Mouse (Mus musculus): ENCODE data around the gene Tubb2a. TPM values are rescaled to one million over a fixed set of nuclear protein-coding genes. Genes with fewer than 3 reads are reported as not detected.

Tubb2a gene
- polyA plus RNA-seq, 1 experiment from 2014 or later, result 200 TPM

DNA sequence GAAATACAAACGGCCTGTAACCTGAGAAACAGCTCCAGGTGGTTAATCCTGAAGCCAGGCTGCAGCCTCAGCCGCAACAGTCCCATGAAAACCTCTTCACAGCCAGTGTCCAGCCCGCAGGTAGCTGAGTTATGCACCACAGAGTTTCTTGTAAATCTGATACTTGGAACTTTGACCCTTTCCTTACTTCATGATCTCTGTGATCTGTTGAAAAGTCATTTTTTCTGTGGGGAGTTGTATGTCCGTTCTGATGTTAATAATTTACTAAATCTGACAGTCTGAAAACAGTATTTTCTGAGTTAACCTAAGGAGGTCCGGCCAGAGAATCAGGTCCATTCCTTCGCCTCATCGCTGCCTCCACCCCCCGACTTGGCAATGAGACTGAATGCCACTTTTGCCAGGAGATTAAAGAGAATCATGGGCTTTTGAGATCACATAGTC, 38.9 kb downstream of the Tubb2a start:
- H3K9ac ChIP-seq (ENCODE audit: low read length), result 0 out of 2 replicates have a peak overlapping the region, but pooled peaks have one; percentile 20
- peak overlapping the region; percentile 77 for H3K4me3 ChIP-seq (ENCODE audit: low read depth, low read length)
- ATAC-seq (replicated peaks; ENCODE audit: low FRiP score, low TSS enrichment, low read depth), result no peak

DNA sequence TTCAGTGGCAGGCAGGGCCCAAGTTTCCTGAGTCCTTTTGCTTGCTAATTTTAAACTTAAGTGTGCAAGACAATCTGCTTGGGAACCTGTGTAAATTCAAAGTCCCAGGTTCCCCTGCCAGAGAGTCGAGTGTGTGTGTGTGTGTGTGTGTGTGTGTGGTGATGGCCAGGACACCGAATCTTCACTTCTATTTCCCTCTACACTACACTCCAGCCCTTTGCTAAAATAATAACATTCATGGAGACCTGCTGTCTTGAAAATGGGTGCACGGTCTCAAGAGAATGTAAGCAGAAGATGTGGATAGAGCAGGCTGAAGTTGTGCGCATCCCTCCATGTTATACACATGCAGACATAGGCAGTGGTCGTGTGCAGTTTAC, 39.8 kb downstream of the Tubb2a start:
- H3K9me3 ChIP-seq (ENCODE audit: control insufficient read depth, low read length), result no peaks in the 10 kb centered on the region
- peaks cover 15% of the 10 kb centered on the region for H3K36me3 ChIP-seq (ENCODE audit: control insufficient read depth, insufficient read depth, low read length)
- H3K9ac ChIP-seq (ENCODE audit: low read length), result peak overlapping the region; percentile 90
- peaks cover 18% of the 10 kb centered on the region for H3K4me1 ChIP-seq (replicated peaks; ENCODE audit: control insufficient read depth, insufficient read depth, low read length)
- WGBS, result 38% methylated on average over 5 of the region's 5 CpGs
- peak overlapping the region; percentile 77 for H3K4me3 ChIP-seq (ENCODE audit: low read depth, low read length)
- ATAC-seq (replicated peaks; ENCODE audit: low FRiP score, low TSS enrichment, low read depth) (no peak), DNase-seq (ENCODE audit: low spot score) (no peak)
- peak overlapping the region; percentile 78 for H3K27ac ChIP-seq (ENCODE audit: low read depth)
- H3K27me3 ChIP-seq (replicated peaks; ENCODE audit: control insufficient read depth, insufficient read depth, low read length), result no peaks in the 10 kb centered on the region
- peak overlapping the region; percentile 82 for H3K4me2 ChIP-seq (ENCODE audit: low read length)

More for the DNA sequence above, 38.9 kb downstream of the Tubb2a start:
- Histone ChIP-seq H3K27me3 (replicated peaks; ENCODE audit: control insufficient read depth, insufficient read depth, low read length) (no peaks in the 10 kb centered on the region), H3K27ac (ENCODE audit: low read depth) (no peak overlapping the region), H3K36me3 (ENCODE audit: control insufficient read depth, insufficient read depth, low read length) (peaks cover 7% of the 10 kb centered on the region), H3K9me3 (ENCODE audit: control insufficient read depth, low read length) (no peaks in the 10 kb centered on the region), H3K4me2 (ENCODE audit: low read length) (peak overlapping the region; percentile 82), H3K4me1 (replicated peaks; ENCODE audit: control insufficient read depth, insufficient read depth, low read length) (peaks cover 18% of the 10 kb centered on the region)
- no peak for DNase-seq (ENCODE audit: low spot score)
- 33% methylated on average over 8 of the region's 8 CpGs for WGBS

DNA sequence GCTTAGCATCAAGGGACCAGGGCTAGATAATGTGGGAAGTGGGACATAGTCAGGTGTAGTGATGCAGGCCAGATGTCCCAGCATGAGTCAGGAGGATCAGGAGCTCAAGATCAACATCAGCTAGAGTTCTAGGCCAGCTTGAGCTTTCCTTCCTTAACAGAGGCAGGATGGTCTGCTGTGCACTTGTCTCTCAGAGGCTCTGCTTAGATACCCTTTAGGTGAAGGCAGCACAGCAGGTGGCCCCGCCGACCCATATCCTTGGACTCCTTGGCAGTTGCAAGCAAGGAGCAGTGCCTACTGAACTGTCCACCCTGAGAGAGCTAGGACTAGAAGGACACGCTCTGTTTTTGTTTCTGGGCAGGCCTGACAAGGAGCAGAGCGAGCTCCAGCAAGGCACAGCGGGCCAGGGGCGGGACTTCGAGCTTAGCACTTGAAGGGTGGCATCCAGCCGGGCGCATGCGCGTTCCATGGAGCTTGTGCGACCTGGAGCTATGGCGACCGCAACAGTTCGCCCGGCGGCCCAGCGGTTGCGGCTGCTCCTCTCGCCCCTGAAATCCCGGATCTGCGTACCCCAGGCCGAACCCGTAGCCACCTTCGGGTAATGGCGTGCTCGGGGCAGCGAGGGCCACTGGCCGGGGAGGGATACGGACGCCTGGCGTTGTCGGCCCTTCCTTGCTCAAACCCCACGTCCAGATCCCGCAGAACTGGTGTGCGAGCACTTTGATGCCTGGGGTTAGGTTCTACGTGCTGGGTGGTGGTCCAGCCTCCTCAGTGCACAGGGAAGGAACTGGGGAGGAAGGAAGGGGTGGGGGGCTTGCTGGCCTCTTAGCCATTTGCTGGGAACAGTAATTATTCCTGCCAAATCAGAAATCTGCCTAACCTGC, 40.4 kb downstream of the Tubb2a start, which contains the start of gene Bphl:
Bphl (plus strand) TSS at position 426 of the 884 bp plus-strand sequence.
- peak within 1 kb of the TSS; percentile 90 for H3K9ac ChIP-seq (ENCODE audit: low read length)
- peak within 1 kb of the TSS; percentile 78 for H3K27ac ChIP-seq (ENCODE audit: low read depth)
- no peaks in the 10 kb centered on the region for H3K27me3 ChIP-seq (replicated peaks; ENCODE audit: control insufficient read depth, insufficient read depth, low read length)
- H3K9me3 ChIP-seq (ENCODE audit: control insufficient read depth, low read length), result no peaks in the 10 kb centered on the region
- H3K36me3 ChIP-seq (ENCODE audit: control insufficient read depth, insufficient read depth, low read length), result peaks cover 22% of the 10 kb centered on the region
- peaks cover 18% of the 10 kb centered on the region for H3K4me1 ChIP-seq (replicated peaks; ENCODE audit: control insufficient read depth, insufficient read depth, low read length)
- DNase-seq (ENCODE audit: low spot score) (peak; percentile 94), ATAC-seq (replicated peaks; ENCODE audit: low FRiP score, low TSS enrichment, low read depth) (peak; percentile 90)
- WGBS, result 1% methylated on average over 37 of the region's 37 CpGs
- H3K4me2 ChIP-seq (ENCODE audit: low read length), result peak within 1 kb of the TSS; percentile 82
- peak within 1 kb of the TSS; percentile 77 for H3K4me3 ChIP-seq (ENCODE audit: low read depth, low read length)

- no peak overlapping the region for H3K4me2 ChIP-seq (ENCODE audit: low read length)
- 76% methylated on average over 5 of the region's 5 CpGs for WGBS
- no peak for ATAC-seq (replicated peaks; ENCODE audit: low FRiP score, low TSS enrichment, low read depth)
- no peak for DNase-seq (ENCODE audit: low spot score)
- 0 out of 2 replicates have a peak overlapping the region, but pooled peaks have one; percentile 78 for H3K27ac ChIP-seq (ENCODE audit: low read depth)
- no peak overlapping the region for H3K9ac ChIP-seq (ENCODE audit: low read length)
- no peaks in the 10 kb centered on the region for H3K9me3 ChIP-seq (ENCODE audit: control insufficient read depth, low read length)
- H3K27me3 ChIP-seq (replicated peaks; ENCODE audit: control insufficient read depth, insufficient read depth, low read length), result no peaks in the 10 kb centered on the region
- H3K4me3 ChIP-seq (ENCODE audit: low read depth, low read length), result no peak overlapping the region
- peaks cover 18% of the 10 kb centered on the region for H3K4me1 ChIP-seq (replicated peaks; ENCODE audit: control insufficient read depth, insufficient read depth, low read length)
- H3K36me3 ChIP-seq (ENCODE audit: control insufficient read depth, insufficient read depth, low read length), result peaks cover 24% of the 10 kb centered on the region
Observed at GRCm38 (mm10) chr13:34036726-34037125, 41.1 kb downstream of the Tubb2a start.

DNA sequence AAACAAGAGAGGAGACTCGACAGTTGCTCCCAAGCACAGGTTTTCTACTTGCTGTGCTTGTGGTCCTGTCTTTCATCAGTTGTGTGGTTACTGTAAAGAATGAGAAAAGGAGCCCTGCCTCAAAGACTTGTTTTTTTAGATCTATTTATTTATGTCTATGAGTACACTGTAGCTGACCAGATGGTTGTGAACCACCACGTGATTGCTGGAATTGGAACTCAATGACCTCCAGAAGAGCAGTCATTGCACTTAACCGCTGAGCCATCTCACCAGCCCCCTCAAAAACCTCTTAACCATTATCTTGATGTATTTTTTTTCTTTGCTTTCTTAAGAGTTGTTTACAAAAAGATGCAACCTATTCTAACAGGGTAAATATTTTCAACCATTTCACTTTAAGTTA, 42.4 kb downstream of the Tubb2a start:
- Histone ChIP-seq H3K36me3 (ENCODE audit: control insufficient read depth, insufficient read depth, low read length) (peaks cover 34% of the 10 kb centered on the region), H3K27me3 (replicated peaks; ENCODE audit: control insufficient read depth, insufficient read depth, low read length) (no peaks in the 10 kb centered on the region), H3K4me3 (ENCODE audit: low read depth, low read length) (no peak overlapping the region), H3K4me2 (ENCODE audit: low read length) (no peak overlapping the region), H3K9ac (ENCODE audit: low read length) (no peak overlapping the region), H3K9me3 (ENCODE audit: control insufficient read depth, low read length) (no peaks in the 10 kb centered on the region), H3K27ac (ENCODE audit: low read depth) (no peak overlapping the region), H3K4me1 (replicated peaks; ENCODE audit: control insufficient read depth, insufficient read depth, low read length) (peaks cover 18% of the 10 kb centered on the region)
- 83% methylated on average over 3 of the region's 3 CpGs for WGBS
- DNase-seq (ENCODE audit: low spot score) (no peak), ATAC-seq (replicated peaks; ENCODE audit: low FRiP score, low TSS enrichment, low read depth) (no peak)

GRCm38 (mm10) chr13:34032041-34032440, 45.8 kb downstream of the Tubb2a start:
- DNase-seq (ENCODE audit: low spot score), result no peak
- ATAC-seq (replicated peaks; ENCODE audit: low FRiP score, low TSS enrichment, low read depth), result no peak
- Histone ChIP-seq H3K4me2 (ENCODE audit: low read length) (no peak overlapping the region), H3K4me3 (ENCODE audit: low read depth, low read length) (no peak overlapping the region), H3K27me3 (replicated peaks; ENCODE audit: control insufficient read depth, insufficient read depth, low read length) (no peaks in the 10 kb centered on the region), H3K9ac (ENCODE audit: low read length) (no peak overlapping the region), H3K4me1 (replicated peaks; ENCODE audit: control insufficient read depth, insufficient read depth, low read length) (peaks cover 3% of the 10 kb centered on the region), H3K9me3 (ENCODE audit: control insufficient read depth, low read length) (no peaks in the 10 kb centered on the region), H3K27ac (ENCODE audit: low read depth) (no peak overlapping the region), H3K36me3 (ENCODE audit: control insufficient read depth, insufficient read depth, low read length) (peaks cover 65% of the 10 kb centered on the region)
- 85% methylated on average over 2 of the region's 2 CpGs for WGBS

Other genes with a start within 250 kb of the Tubb2a start
- not detected in 2 replicates for gene Serpinb6e, start 234.6 kb downstream of the Tubb2a start, polyA plus RNA-seq (2014; fragmentation: Nextera tagmentation; extraction: Ambion mirVana)
- gene Serpinb6c, start 172.3 kb downstream of the Tubb2a start, polyA plus RNA-seq (2014; fragmentation: Nextera tagmentation; extraction: Ambion mirVana), result 0.14 TPM in 1 of 2 replicates, not detected in the other
- 33.2 and 36.3 TPM in 2 replicates for gene Nqo2, start 113.3 kb downstream of the Tubb2a start, polyA plus RNA-seq (2014; fragmentation: Nextera tagmentation; extraction: Ambion mirVana)
- 20.3 TPM in 2 replicates for gene Ripk1, start 75.6 kb downstream of the Tubb2a start, polyA plus RNA-seq (2014; fragmentation: Nextera tagmentation; extraction: Ambion mirVana)
- 91.9 and 106 TPM in 2 replicates for gene Serpinb6a, start 75.2 kb downstream of the Tubb2a start, polyA plus RNA-seq (2014; fragmentation: Nextera tagmentation; extraction: Ambion mirVana)
- gene Bphl, start 40.4 kb downstream of the Tubb2a start, polyA plus RNA-seq (2014; fragmentation: Nextera tagmentation; extraction: Ambion mirVana), result 40.4 TPM in 2 replicates
- 35.5 and 41.5 TPM in 2 replicates for gene Tubb2b, start 52.5 kb upstream of the Tubb2a start, polyA plus RNA-seq (2014; fragmentation: Nextera tagmentation; extraction: Ambion mirVana)
- 86.8 and 90.8 TPM in 2 replicates for gene Psmg4, start 85.0 kb upstream of the Tubb2a start, polyA plus RNA-seq (2014; fragmentation: Nextera tagmentation; extraction: Ambion mirVana)

Data from intestine, embryonic 14.5 days (tissue).